Mouse (Mus musculus) cerebellum, postnatal 4 days (tissue): ENCODE measurements around the gene Galnt10.

Source experiments
- DNase-seq, 2 experiments: peaks; one replicate each; pipeline ENCODE4 v3.0.0; 2022; ENCODE audit warnings: low spot score in 2 of 2, mixed read lengths in 1 of 2

The Galnt10 gene

GRCm38 (mm10) chr11:57724791-57725463 is 79.7 kb downstream of the Galnt10 start:
- no peak for DNase-seq

DNA sequence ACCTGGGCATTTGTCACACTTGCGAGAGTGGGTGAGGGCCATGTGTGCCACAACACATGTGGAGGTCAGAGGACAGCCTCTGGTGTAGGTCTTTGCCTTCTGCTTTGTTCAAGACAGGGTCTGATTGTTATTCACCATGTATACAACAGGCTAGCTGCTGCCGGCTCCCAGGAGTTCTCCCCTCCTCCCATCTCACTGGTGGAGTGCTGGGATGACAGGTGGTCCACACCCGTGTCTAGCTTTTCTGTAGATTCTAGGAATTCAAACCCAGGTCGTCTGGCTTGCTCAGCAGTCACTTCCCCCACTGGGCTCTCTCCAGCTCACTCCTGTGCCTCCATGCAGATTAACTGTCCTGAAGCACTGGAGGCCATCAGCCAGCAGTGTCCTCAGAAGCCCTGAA is 80.7 kb downstream of the Galnt10 start:
- DNase-seq, result no peak

GRCm38 (mm10) chr11:57727303-57727969 is 82.2 kb downstream of the Galnt10 start:
- peak; percentile 29 to 46 for DNase-seq

GRCm38 (mm10) chr11:57732410-57733281 is 87.4 kb downstream of the Galnt10 start:
- DNase-seq, result no peak

GRCm38 (mm10) chr11:57747294-57748080 is 102.2 kb downstream of the Galnt10 start:
- DNase-seq, result peak in 1 of 2 experiments; percentile 27

- no peak for DNase-seq
Observed at GRCm38 (mm10) chr11:57753538-57754203, 108.4 kb downstream of the Galnt10 start.

DNA sequence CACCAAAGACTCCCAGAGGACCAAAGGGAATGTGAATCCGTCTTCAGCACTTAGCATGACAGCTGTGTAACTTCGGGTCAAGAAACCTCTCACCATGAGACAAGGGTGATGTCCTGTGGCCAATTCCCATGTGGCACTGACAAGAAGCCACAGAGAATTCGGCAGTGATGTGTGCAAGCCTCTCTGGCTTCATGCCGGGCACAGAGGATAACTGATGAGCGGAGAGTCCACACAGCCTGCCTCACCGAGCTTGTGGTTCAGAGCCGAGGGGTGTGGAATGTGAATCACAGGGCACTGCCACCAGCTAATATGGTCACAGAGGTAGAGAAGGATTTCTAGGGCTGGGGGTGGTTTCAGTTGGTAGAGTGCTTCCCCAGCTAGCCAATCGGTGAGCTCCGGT is 113.4 kb downstream of the Galnt10 start:
- DNase-seq, result no peak

GRCm38 (mm10) chr11:57760509-57761058 is 115.3 kb downstream of the Galnt10 start:
- no peak for DNase-seq

DNA sequence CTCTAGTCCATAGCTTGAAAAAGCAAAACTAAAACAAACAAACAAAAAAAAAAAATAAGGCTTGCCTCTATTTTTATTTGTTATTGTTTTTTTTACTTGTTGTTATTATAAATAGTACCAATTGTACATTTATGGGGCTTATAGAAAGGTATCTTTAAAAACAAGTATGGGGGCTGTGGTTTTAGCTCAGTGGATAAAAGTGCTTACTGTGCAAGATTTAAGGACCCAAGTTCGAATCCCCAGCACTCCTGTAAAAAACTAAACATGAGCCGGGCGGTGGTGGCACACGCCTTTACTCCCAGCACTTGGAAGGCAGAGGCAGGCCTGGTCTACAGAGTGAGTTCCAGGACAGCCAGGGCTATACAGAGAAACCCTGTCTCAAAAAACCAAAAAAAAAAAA is 116.1 kb downstream of the Galnt10 start:
- no peak for DNase-seq

DNA sequence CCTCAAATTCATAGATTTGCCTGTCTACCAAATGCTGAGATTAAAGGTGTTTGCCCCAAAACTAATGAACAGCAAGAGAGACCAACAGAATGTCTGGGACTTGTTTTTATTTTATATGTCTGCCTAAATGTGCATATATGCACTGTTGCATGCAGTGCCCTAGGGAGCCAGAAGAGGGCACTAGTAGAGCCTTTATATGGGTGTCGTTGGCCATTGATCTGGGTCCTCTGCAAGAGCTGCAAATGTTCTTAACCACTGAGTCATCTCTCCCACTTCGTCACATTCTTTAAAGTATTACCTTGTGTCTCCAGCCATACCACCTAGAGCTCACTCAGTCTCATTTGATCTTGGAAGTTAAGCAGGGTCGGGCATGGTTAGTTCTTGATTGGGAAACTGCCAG is 118.9 kb downstream of the Galnt10 start:
- DNase-seq, result no peak

DNA sequence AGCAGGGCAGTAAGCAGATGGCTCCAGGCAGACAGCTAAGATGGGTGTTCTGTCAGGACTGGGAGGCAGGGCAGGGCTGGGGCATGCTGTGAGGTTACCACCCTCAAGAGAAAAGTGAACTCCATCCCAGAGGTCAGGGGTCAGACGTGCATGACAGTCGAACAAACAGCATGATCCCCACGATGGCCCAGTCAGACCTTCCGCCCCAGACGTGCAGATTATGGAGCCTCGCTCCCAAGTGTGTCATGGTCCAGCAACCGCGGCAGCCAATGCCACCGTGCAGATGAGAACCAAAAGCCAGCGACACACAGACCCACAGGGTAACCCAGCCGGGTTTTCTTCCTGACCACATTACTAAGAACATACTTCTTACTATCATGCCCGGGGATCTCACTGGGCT is 121.4 kb downstream of the Galnt10 start:
- no peak for DNase-seq

GRCm38 (mm10) chr11:57767171-57767570 is 121.9 kb downstream of the Galnt10 start:
- no peak for DNase-seq

- no peak for DNase-seq
Observed at GRCm38 (mm10) chr11:57770776-57771175, 125.5 kb downstream of the Galnt10 start.

- DNase-seq, result no peak
Observed at GRCm38 (mm10) chr11:57771676-57772075, 126.4 kb downstream of the Galnt10 start.

DNA sequence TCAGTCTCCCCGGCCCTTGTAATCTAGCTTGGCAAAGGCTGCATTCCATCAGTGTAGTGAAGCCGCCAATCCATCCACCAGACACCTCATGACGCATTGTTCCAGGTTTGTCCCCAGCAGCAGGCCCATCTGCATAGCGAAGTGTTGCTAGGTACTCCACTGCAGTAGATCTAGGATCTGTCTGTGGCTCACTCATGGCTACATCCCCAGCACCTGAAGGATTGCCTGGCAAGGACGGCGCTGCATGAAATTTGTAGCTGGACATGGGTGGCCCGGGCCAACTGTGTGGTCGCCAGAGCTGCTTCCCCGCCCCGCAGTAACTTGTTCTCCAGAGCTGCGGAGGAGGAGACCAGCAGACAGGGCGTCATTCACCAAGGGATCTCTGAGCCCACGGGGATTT is 128.2 kb downstream of the Galnt10 start:
- no peak for DNase-seq

DNA sequence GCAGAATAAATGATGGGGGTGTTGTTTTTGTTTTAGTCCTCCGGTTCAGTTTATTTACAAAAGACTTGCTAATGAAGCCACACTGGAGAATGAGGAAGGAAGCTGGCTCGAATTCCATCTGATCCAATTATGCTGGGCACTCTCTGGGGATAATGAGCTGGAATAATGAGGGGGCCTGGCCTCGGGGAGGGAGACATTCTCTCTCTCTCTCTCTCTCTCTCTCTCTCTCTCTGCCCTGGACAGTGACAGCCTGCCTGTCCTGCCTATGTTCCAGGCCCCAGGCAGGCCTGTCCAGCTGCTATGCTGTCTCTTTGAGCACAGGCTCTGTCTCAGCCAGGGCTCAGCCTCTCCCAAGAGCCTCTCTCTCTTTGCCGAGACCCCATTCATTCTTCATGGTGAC is 128.7 kb downstream of the Galnt10 start:
- DNase-seq, result no peak

DNA sequence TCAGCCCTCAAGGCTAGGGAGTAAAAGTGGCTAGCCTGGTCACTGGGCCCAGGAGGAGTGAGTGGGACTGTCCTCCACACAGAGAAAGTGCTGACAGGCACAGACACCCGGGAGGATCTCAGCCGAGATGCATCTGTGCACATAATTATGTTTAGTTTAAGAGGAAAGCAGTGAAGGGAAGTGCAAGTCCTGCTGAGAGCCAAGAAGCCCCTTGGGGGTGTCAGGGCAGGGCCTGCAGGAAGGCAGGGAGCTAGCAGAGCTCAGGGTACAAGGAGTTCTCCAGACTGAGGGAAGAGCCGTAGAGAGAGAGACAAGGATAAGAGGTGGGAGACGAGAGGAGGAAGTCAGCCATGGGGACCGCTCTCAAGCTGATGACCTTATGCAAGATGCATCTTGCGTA is 130.6 kb downstream of the Galnt10 start:
- no peak for DNase-seq

DNA sequence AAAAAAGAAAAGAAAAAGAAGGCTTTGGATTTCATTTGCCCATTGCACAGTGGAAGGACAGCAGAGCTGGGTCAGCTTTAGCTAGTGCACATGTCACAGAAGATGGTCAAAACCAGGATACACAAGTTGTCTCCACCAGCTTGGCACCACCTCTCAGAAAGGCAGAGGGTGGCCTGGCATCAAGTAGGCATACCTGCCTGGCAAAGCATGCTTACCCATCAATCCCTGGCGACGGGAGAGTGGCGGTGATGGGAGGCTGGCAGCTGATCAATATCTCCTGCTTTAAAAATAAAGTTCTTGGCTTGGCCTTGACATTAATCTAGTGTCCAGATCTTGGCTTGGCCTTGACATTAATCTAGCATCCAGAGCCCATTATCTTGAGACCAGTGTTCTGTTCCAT is 131.3 kb downstream of the Galnt10 start:
- DNase-seq, result no peak

GRCm38 (mm10) chr11:57778349-57778748 is 133.1 kb downstream of the Galnt10 start:
- DNase-seq, result peak in 1 of 2 experiments; percentile 58

DNA sequence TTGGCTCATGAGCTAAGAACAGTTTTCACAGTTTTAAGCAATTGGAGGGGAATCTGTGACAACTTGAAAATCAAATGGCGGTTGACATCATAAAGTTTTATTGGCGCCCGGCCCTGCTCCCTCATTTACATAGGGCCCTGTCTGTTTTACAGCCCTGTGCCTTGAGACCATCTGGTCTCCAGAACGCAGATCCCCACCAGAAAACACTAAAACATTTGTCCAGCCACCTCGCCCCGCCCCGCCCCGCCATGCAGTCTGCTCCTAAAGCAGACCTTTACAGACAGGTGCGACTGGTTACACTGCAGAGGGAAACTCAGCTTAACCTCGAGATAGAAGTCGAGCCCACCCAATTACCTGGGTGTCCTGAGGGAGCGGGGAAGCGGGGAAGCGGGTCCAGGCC is 134.6 kb downstream of the Galnt10 start:
- DNase-seq, result no peak
